In genomic region chr9:32340831-32341230, GRCm38 (mm10) we compare ENCODE assay signal across 19 mouse cellular contexts. TPM values are rescaled to one million over a fixed set of nuclear protein-coding genes. Genes with fewer than 3 reads are reported as not detected.
DNase-seq lines count a peak whose midpoint lies in the region; ATAC-seq and TF ChIP-seq lines count a peak whose summit lies in the region.
"Had no signal": no experiment of that assay in that cellular context is flagged by ENCODE, and none has a peak within 500 bp of the region (broad histone marks: within the 10 kb centered on the region; RNA-seq: fewer than 3 reads in every experiment).

No protein-coding gene starts in this region.

- peak overlapping the region in 1 of 2 experiments; percentile 59; a peak in 2 of 4 replicates for H3K4me3 ChIP-seq in heart, embryonic 14.5 days (ENCODE audit: control insufficient read depth in 1 of 2, insufficient read depth in 1 of 2, low read depth in 1 of 2, low read length in 2 of 2)
- no peak overlapping the region for H3K4me3 ChIP-seq in liver, embryonic 15.5 days (replicated peaks)
- no peak overlapping the region for H3K4me3 ChIP-seq in layer of hippocampus, adult 2 months
- H3K4me3 ChIP-seq: myocyte had no signal

- no peaks in the 10 kb centered on the region for H3K27me3 ChIP-seq in heart, embryonic 14.5 days (ENCODE audit: control insufficient read depth, insufficient read depth, low read length)
- H3K27me3 ChIP-seq in liver, embryonic 15.5 days = peaks cover 39% of the 10 kb centered on the region

- 8% methylated on average over 5 of the region's 5 CpGs for WGBS in heart, embryonic 14.5 days
- WGBS in liver, embryonic 15.5 days (ENCODE audit: insufficient replicate concordance) = 8% methylated on average over 5 of the region's 5 CpGs

- ATAC-seq in cerebellum, adult (ENCODE audit: insufficient number of reproducible peaks, low FRiP score, low TSS enrichment) = no peak
- 0 out of 2 replicates have a peak, but pooled peaks have one; percentile 50 for ATAC-seq in heart, embryonic 14.5 days (ENCODE audit: insufficient number of reproducible peaks, insufficient read depth, low FRiP score, low read depth)
- ATAC-seq in liver, embryonic 15.5 days (ENCODE audit: insufficient read depth) = no peak

- no peak for TF ChIP-seq CTCF in layer of hippocampus, adult 2 months (conservative IDR thresholded peaks at IDR 0.05)

- no peaks in the 10 kb centered on the region for H3K9me3 ChIP-seq in heart, embryonic 14.5 days (ENCODE audit: control insufficient read depth, low read length)
- H3K9me3 ChIP-seq in liver, embryonic 15.5 days (replicated peaks) = no peaks in the 10 kb centered on the region

- H3K4me1 ChIP-seq in heart, embryonic 14.5 days (ENCODE audit: control insufficient read depth in 2 of 2, insufficient read depth in 2 of 2, low read length in 2 of 2) = peaks cover 25 to 34% of the 10 kb centered on the region in 2 experiments
- H3K4me1 ChIP-seq in liver, embryonic 15.5 days (replicated peaks) = peaks cover 22% of the 10 kb centered on the region

- peak overlapping the region; percentile 83 to 94 for H3K27ac ChIP-seq in heart, embryonic 14.5 days (replicated peaks in 1 of 2; ENCODE audit: control insufficient read depth in 1 of 2, insufficient read depth in 1 of 2, low read depth in 2 of 2, low read length in 2 of 2)
- no peak overlapping the region for H3K27ac ChIP-seq in liver, embryonic 15.5 days (replicated peaks)
- no peak overlapping the region for H3K27ac ChIP-seq in layer of hippocampus, adult 2 months

- H3K36me3 ChIP-seq in heart, embryonic 14.5 days (ENCODE audit: control insufficient read depth, insufficient read depth, low read length) = no peaks in the 10 kb centered on the region
- no peaks in the 10 kb centered on the region for H3K36me3 ChIP-seq in liver, embryonic 15.5 days (replicated peaks)

- H3K9ac ChIP-seq in heart, embryonic 14.5 days (ENCODE audit: low read length) = peak overlapping the region; percentile 12
- no peak overlapping the region for H3K9ac ChIP-seq in liver, embryonic 15.5 days

- peak; percentile 59 for DNase-seq in cerebellum, adult 9-10 months
- DNase-seq in cerebellum, postnatal 25 days = peak; percentile 37 to 45
- DNase-seq in urinary bladder, postnatal 10 days (ENCODE audit: low spot score) = no peak
- no peak for DNase-seq in kidney, adult 9 months
- no peak for DNase-seq in layer of hippocampus, adult 2 months (ENCODE audit: low spot score in 2 of 2)
- DNase-seq: lung, adult 2 months; right cerebral cortex, postnatal 14 days had no signal

- H3K4me2 ChIP-seq in heart, embryonic 14.5 days (ENCODE audit: low read length) = peak overlapping the region; percentile 82
- H3K4me2 ChIP-seq in liver, embryonic 15.5 days = peak overlapping the region; percentile 10; the same call in 1 of the 2 replicates

RNA-seq across cellular contexts. Expression of gene Kcnj5, which starts 3.3 kb away (rescaled TPM):
- polyA plus RNA-seq in heart, embryonic 14.5 days (2014; fragmentation: Nextera tagmentation; extraction: Ambion mirVana) = 17.7 and 21.1 TPM in 2 replicates
- polyA plus RNA-seq in liver, embryonic 15.5 days (2015; fragmentation: Nextera tagmentation; extraction: Ambion mirVana) = 1.2 TPM in 2 replicates
- total RNA-seq in layer of hippocampus, adult 2 months (2021) = under 1 TPM; 0.25 to 0.36 TPM
- polyA plus RNA-seq: C2C12, myocyte had no signal

RNA-seq across cellular contexts. Expression of gene Kcnj1, which starts 31.5 kb away (rescaled TPM):
- polyA plus RNA-seq in heart, embryonic 14.5 days (2014; fragmentation: Nextera tagmentation; extraction: Ambion mirVana) = not detected in 2 replicates
- not detected in 2 replicates for polyA plus RNA-seq in liver, embryonic 15.5 days (2015; fragmentation: Nextera tagmentation; extraction: Ambion mirVana)
- not detected for total RNA-seq in layer of hippocampus, adult 2 months (2021)
- total RNA-seq: adrenal gland, adult 18-20 months; heart, postnatal 10 days; layer of hippocampus, adult 18-20 months; left cerebral cortex, postnatal 25 days had no signal
- polyA plus RNA-seq: C2C12; embryonic facial prominence, embryonic 11.5 days; frontal cortex, adult 2 months; intestine, embryonic 14.5 days; lung, adult 2 months; myocyte had no signal

Comparison
In these comparisons a context has a peak if more than half of its experiments do, and no peak if none do; other contexts are left out.
1. DNase-seq: peak in cerebellum, adult 9-10 months (single experiment) and cerebellum, postnatal 25 days (2 of 2); none in urinary bladder, postnatal 10 days (single experiment), kidney, adult 9 months (single experiment) and layer of hippocampus, adult 2 months (0 of 2).
2. H3K27ac ChIP-seq: peak in heart, embryonic 14.5 days (2 of 2); none in liver, embryonic 15.5 days (single experiment) and layer of hippocampus, adult 2 months (single experiment).